Mouse (Mus musculus) testis, postnatal 14 days (tissue): Measurements from ENCODE around the gene C1ql1.

Experiments used
- DNase-seq: peaks from one replicate; pipeline ENCODE4 v3.0.0; 2021; ENCODE audit warnings: low spot score

The C1ql1 gene

DNA sequence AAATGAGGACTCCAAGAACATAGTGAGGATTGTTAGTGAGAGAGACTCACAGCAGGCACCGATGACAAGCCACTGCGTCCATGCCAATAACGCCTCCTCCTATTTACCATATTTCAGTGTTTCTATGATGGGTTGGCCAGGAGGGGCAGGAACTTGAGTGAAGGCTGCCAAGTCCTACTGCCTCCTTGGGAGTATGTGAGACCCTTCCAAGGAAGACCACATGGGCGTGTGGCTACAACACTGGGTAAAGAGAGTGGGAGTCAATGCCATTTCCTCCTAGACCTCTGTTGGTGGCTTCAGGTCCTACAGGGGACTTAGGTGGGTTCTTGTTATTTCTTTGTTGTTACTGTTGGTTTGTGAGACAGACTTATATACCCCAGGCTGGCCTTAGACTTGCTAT lies 45.3 kb downstream of the C1ql1 start:
- no peak for DNase-seq

DNA sequence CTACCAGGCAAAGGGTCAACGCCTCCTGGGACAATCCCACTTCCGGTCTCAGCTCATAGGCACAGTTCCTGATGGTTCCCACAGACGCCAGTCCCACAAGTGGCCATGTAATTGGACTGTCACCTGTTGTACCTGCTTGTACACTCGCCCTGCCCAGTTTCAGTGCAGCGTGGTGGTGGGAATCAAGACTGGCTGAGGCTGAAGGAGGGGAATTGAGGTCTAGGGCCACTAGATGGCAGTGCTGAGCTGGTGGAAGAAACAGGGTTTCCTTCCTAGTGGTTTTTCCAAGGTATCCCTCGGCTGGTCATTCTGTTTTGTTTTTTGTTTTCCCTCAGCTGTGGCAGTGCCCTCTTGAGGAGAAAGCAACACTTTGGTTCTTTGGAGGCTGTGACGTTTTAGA lies 45.7 kb downstream of the C1ql1 start, which contains the start of gene Gfap:
Gfap (minus strand) TSS at position 150 of the 400 bp plus-strand sequence.
- peak; percentile 51 for DNase-seq

DNA sequence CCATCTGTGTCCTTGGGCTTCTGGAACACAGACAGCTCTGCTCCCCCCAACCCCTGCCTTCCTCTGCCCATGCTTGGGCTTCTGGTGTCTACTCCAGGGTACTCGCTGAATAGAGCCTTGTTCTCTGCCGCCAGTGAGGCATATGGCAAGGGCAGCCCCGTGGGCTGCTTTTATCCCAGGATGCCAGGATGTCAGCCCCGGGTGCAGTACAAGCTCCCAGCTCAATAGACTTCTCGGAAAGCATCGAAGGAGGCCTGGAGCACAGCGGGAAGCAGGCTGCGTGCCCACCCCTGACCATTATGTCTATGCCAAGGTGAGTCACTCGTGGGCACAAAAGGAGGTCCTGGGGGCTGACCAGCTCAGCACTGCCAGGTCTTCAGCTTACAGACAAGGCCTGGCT lies 48.1 kb downstream of the C1ql1 start:
- DNase-seq, result no peak

DNA sequence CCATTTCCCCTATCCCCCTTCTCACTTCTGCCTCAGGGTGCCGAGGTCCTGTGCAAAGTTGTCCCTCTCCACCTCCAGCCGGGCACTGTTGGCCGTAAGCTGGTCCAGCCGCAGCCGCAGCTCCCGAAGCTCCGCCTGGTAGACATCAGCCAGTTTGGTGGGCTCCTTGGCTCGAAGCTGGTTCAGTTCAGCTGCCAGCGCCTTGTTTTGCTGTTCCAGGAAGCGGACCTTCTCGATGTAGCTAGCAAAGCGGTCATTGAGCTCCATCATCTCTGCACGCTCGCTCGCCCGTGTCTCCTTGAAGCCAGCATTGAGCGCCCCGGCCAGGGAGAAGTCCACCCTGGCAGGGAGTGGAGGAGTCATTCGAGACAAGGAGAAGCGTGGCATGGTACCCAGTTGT lies 49.8 kb downstream of the C1ql1 start:
- DNase-seq, result no peak

DNA sequence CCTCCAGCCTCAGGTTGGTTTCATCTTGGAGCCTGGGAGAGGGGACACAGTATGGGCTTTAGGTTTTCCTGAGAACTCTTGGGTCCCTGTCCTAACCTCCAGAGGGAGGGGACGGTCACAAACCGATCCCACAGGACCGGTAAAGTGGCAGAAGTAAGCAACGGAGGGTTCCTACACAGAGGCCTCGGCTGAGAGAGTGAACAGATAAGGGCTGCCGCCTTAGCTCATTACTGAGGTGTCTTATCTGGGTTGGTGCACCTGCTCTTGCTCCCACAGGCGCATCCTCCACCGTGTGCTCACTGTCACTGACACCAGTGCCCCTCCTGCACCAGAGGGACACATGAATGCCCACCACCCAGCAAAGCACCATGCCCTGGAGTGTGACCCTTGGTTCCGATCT lies 50.7 kb downstream of the C1ql1 start:
- no peak for DNase-seq

DNA sequence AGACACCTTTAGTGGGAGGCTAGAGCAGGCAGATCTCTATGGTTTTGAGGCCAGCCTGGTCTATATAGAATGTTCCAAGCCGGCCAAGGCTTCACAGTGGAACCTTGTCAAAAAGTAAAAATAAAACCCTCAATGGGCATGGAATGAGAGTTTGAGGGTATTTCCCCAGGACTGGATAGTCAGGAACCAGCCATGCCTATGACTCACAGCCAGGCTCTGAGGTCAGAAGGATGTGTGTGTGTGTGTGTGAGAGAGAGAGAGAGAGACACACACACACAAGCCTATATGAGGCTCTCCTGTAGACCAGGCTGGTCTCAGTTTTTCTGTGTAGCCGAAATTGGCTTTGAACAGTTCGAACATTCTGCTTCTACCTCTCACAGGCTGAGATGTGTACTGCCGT lies 51.8 kb downstream of the C1ql1 start:
- DNase-seq, result no peak

DNA sequence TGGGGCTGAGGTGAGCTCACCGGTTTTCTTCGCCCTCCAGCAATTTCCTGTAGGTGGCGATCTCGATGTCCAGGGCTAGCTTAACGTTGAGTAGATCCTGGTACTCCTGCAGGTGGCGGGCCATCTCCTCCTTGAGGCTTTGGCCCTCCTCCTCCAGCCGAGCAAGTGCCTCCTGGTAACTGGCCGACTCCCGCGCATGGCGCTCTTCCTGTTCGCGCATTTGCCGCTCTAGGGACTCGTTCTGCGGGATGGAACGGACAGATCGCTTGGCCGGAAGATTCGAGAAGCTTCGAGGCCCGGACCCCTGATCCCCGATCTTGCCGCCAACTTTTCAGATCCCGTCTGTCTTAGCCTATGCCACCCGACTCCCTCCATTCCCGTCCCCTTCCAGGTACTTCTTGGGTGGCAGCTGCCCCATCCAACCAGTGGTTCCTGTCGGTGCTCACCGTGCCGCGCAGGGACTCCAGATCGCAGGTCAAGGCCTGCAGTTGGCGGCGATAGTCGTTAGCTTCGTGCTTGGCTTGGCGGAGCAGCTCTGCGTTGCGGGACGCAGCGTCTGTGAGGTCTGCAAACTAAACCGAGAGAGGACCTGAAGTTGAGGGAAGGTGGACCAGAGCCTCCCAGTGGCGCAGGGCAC lies 53.4 kb downstream of the C1ql1 start:
- DNase-seq, result peak; percentile 78

DNA sequence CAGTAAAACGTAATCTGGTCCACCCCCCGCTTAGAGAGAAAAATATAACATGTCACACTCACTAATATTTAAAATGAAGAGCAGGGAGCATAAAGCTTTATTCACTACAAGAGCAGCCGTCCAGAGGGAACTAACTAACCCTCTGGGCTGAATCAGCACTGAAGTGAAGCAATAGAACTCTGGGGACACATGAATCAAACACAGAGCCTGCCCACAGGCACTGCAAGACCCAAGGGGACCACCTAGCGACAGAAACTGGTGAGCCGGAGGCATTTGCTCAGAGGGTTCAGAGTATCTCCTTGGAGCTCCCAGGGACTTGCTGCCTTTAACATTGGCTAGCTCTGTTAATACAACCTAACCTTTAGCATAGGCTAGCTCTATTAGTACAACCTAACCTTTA lies 56.4 kb downstream of the C1ql1 start:
- no peak for DNase-seq
